Mouse (Mus musculus) monocyte, adult 2 months (primary cell): ENCODE data around the gene Igfbp4.

Experiments used
- DNase-seq, 2 experiments: peaks; one replicate each; pipeline ENCODE4 v3.0.0; 2022; ENCODE audit warnings: low spot score in 2 of 2, low read depth in 1 of 2

The Igfbp4 gene

GRCm38 (mm10) chr11:99080902-99081543, 40.0 kb downstream of the Igfbp4 start:
- no peak for DNase-seq

- no peak for DNase-seq
Observed at GRCm38 (mm10) chr11:99081566-99081965, 40.5 kb downstream of the Igfbp4 start.

- no peak for DNase-seq
Observed at GRCm38 (mm10) chr11:99082098-99082497, 41.1 kb downstream of the Igfbp4 start.

GRCm38 (mm10) chr11:99083516-99083915, 42.5 kb downstream of the Igfbp4 start:
- DNase-seq: no peak

- no peak for DNase-seq
Observed at GRCm38 (mm10) chr11:99084366-99084765, 43.3 kb downstream of the Igfbp4 start.

GRCm38 (mm10) chr11:99088486-99088885, 47.4 kb downstream of the Igfbp4 start:
- no peak for DNase-seq

- no peak for DNase-seq
Observed at GRCm38 (mm10) chr11:99089077-99089601, 48.1 kb downstream of the Igfbp4 start, which contains the start of gene Tns4. Gene Tns4, minus strand, starts transcription at chr11:99089306.

GRCm38 (mm10) chr11:99090391-99090790, 49.3 kb downstream of the Igfbp4 start:
- no peak for DNase-seq

GRCm38 (mm10) chr11:99091666-99092065, 50.6 kb downstream of the Igfbp4 start:
- no peak for DNase-seq

GRCm38 (mm10) chr11:99093740-99094139, 52.7 kb downstream of the Igfbp4 start:
- DNase-seq: no peak

GRCm38 (mm10) chr11:99094911-99095676, 54.0 kb downstream of the Igfbp4 start:
- DNase-seq: no peak

- DNase-seq: no peak
Observed at GRCm38 (mm10) chr11:99095759-99096158, 54.7 kb downstream of the Igfbp4 start.

GRCm38 (mm10) chr11:99096417-99096816, 55.4 kb downstream of the Igfbp4 start:
- no peak for DNase-seq

GRCm38 (mm10) chr11:99096996-99097774, 56.1 kb downstream of the Igfbp4 start:
- no peak for DNase-seq

GRCm38 (mm10) chr11:99098924-99099323, 57.9 kb downstream of the Igfbp4 start:
- no peak for DNase-seq

- no peak for DNase-seq
Observed at GRCm38 (mm10) chr11:99099516-99099915, 58.5 kb downstream of the Igfbp4 start.

GRCm38 (mm10) chr11:99100215-99100614, 59.2 kb downstream of the Igfbp4 start:
- DNase-seq: no peak

GRCm38 (mm10) chr11:99101693-99102092, 60.6 kb downstream of the Igfbp4 start:
- DNase-seq: no peak

- no peak for DNase-seq
Observed at GRCm38 (mm10) chr11:99102575-99103270, 61.7 kb downstream of the Igfbp4 start.
